Mouse (Mus musculus) E14TG2a.4 (cell line): ENCODE measurements around the gene Ppfia2.

Experiments
- H3K27me3 ChIP-seq: 2 replicates; pipeline ENCODE4 v1.6.1; 2014; ENCODE audit warnings: low read length, control low read depth; ENCODE audit not compliant: insufficient read depth
- H3K36me3 ChIP-seq: 2 replicates; pipeline ENCODE4 v1.6.1; 2014; ENCODE audit warnings: low read length, control low read depth; ENCODE audit not compliant: insufficient read depth
- H3K4me1 ChIP-seq: replicated peaks from 2 replicates; pipeline ENCODE4 v1.6.1; 2014; ENCODE audit warnings: low read depth, low read length, control low read depth
- H3K4me3 ChIP-seq: replicated peaks from 2 replicates; pipeline ENCODE4 v1.5.1; 2014; ENCODE audit warnings: mild to moderate bottlenecking, low read length
- H3K9me3 ChIP-seq: 2 replicates; pipeline ENCODE4 v1.6.1; 2014; ENCODE audit warnings: low read length, control low read depth
- CTCF ChIP-seq: conservative IDR thresholded peaks from 2 replicates; pipeline ENCODE4 v1.5.1; 2014; ENCODE audit warnings: low read length
- NANOG ChIP-seq: IDR thresholded peaks from 2 replicates; pipeline ENCODE4 v1.6.1; 2014; ENCODE audit warnings: borderline replicate concordance, low read length, mixed read lengths
- POU5F1 ChIP-seq: IDR thresholded peaks from 2 replicates; pipeline ENCODE4 v1.6.1; 2014; ENCODE audit warnings: low read length, borderline replicate concordance

Ppfia2 gene

GRCm38 (mm10) chr10:106632171-106632935 lies 162.2 kb downstream of the Ppfia2 start:
- Histone ChIP-seq H3K9me3 (no peaks in the 10 kb centered on the region), H3K36me3 (no peaks in the 10 kb centered on the region), H3K4me1 (no peaks in the 10 kb centered on the region), H3K27me3 (no peaks in the 10 kb centered on the region), H3K4me3 (no peak overlapping the region)
- no peak for TF ChIP-seq CTCF

GRCm38 (mm10) chr10:106633898-106634297 lies 163.8 kb downstream of the Ppfia2 start:
- Histone ChIP-seq H3K27me3 (no peaks in the 10 kb centered on the region), H3K4me1 (no peaks in the 10 kb centered on the region), H3K9me3 (no peaks in the 10 kb centered on the region), H3K4me3 (no peak overlapping the region), H3K36me3 (no peaks in the 10 kb centered on the region)
- no peak for TF ChIP-seq POU5F1
- TF ChIP-seq CTCF: no peak
- no peak for TF ChIP-seq NANOG

GRCm38 (mm10) chr10:106652276-106652675 lies 182.1 kb downstream of the Ppfia2 start:
- Histone ChIP-seq H3K9me3 (no peaks in the 10 kb centered on the region), H3K27me3 (no peaks in the 10 kb centered on the region), H3K4me3 (no peak overlapping the region), H3K36me3 (no peaks in the 10 kb centered on the region), H3K4me1 (no peaks in the 10 kb centered on the region)
- no peak for TF ChIP-seq CTCF

- no peaks in the 10 kb centered on the region for H3K27me3 ChIP-seq
Measured at GRCm38 (mm10) chr10:106665221-106665620, 195.1 kb downstream of the Ppfia2 start.

DNA sequence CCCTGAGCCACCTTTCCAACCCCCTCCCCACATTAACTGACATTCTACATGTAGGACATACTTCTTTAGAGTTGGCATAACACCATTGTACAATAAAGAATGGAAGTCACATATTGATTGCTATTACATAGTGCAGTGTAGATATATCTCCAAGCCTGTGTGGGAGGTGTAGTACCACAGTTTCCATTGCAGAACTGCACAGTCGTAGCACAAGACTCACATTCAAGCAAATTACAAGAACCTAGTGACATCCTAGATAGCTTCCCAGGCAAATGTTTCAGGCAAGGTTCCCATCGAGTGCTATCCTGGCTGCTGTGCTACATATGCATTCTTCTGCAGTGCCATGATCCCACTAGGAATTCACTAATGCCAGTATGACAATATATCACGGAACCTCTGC lies 200.0 kb downstream of the Ppfia2 start:
- Histone ChIP-seq H3K9me3 (no peaks in the 10 kb centered on the region), H3K4me1 (no peaks in the 10 kb centered on the region), H3K27me3 (no peaks in the 10 kb centered on the region), H3K36me3 (no peaks in the 10 kb centered on the region), H3K4me3 (no peak overlapping the region)
- TF ChIP-seq NANOG (no peak), POU5F1 (no peak), CTCF (no peak)

More at GRCm38 (mm10) chr10:106665221-106665620, 195.1 kb downstream of the Ppfia2 start:
- Histone ChIP-seq H3K4me1 (no peaks in the 10 kb centered on the region), H3K4me3 (no peak overlapping the region), H3K9me3 (no peaks in the 10 kb centered on the region), H3K36me3 (no peaks in the 10 kb centered on the region)
- TF ChIP-seq NANOG (no peak), POU5F1 (no peak), CTCF (no peak)

- Histone ChIP-seq H3K36me3 (no peaks in the 10 kb centered on the region), H3K27me3 (no peaks in the 10 kb centered on the region), H3K4me3 (no peak overlapping the region), H3K9me3 (no peaks in the 10 kb centered on the region), H3K4me1 (no peaks in the 10 kb centered on the region)
- TF ChIP-seq POU5F1 (no peak), NANOG (no peak), CTCF (no peak)
Measured at GRCm38 (mm10) chr10:106681395-106681794, 211.3 kb downstream of the Ppfia2 start.

GRCm38 (mm10) chr10:106685519-106685918 lies 215.4 kb downstream of the Ppfia2 start:
- H3K36me3 ChIP-seq: no peaks in the 10 kb centered on the region
- no peaks in the 10 kb centered on the region for H3K9me3 ChIP-seq
- H3K27me3 ChIP-seq: no peaks in the 10 kb centered on the region
- no peak overlapping the region for H3K4me3 ChIP-seq
- no peak for TF ChIP-seq POU5F1
- no peak for TF ChIP-seq NANOG
- no peak for TF ChIP-seq CTCF
- no peaks in the 10 kb centered on the region for H3K4me1 ChIP-seq

DNA sequence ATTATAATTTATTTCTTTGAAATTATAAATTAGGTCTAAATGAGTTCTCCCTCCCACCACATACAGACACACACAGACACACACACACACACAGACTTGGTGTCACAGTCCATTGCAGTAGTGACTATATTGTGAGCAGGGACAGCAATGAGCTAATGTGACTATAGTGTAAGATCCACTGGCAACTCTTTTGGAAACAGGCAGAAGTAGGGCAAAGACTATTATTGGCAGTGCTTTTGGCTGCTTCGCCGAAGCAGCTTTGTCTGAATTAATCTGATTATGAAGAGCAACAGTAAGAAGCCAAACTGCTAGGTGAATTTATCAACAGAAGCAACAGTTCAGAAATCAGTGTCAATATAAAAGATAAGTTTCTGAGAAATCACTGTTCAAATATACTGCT lies 249.8 kb downstream of the Ppfia2 start:
- Histone ChIP-seq H3K36me3 (no peaks in the 10 kb centered on the region), H3K27me3 (no peaks in the 10 kb centered on the region), H3K9me3 (no peaks in the 10 kb centered on the region), H3K4me1 (no peaks in the 10 kb centered on the region), H3K4me3 (no peak overlapping the region)
- TF ChIP-seq NANOG (no peak), POU5F1 (no peak), CTCF (no peak)

GRCm38 (mm10) chr10:106732265-106732664 lies 262.1 kb downstream of the Ppfia2 start:
- TF ChIP-seq NANOG (no peak), CTCF (no peak), POU5F1 (no peak)
- Histone ChIP-seq H3K4me3 (no peak overlapping the region), H3K4me1 (no peaks in the 10 kb centered on the region), H3K9me3 (no peaks in the 10 kb centered on the region), H3K27me3 (no peaks in the 10 kb centered on the region), H3K36me3 (no peaks in the 10 kb centered on the region)
